Mouse (Mus musculus) heart, adult 2 months (tissue): ENCODE results near the gene Nup93.

Experiments
- CTCF ChIP-seq: fragments of 200-600 bp; IDR thresholded peaks from 2 replicates; pipeline ENCODE4 v1.8.1; 2022; ENCODE audit warnings: antibody characterized with exemption, mild to moderate bottlenecking, moderate library complexity
- POLR2A ChIP-seq: fragments of 200-500 bp; IDR thresholded peaks from 2 replicates; pipeline ENCODE4 v1.6.1; 2011; ENCODE audit warnings: mild to moderate bottlenecking, low read depth, low read length, control low read depth; ENCODE audit not compliant: insufficient read depth

- TF ChIP-seq POLR2A (no peak), CTCF (no peak)
Observed at GRCm38 (mm10) chr8:94317691-94318090, 103.3 kb downstream of the Nup93 start.
